Comparison of ENCODE assay signal across 15 mouse cellular contexts in the genomic region with DNA sequence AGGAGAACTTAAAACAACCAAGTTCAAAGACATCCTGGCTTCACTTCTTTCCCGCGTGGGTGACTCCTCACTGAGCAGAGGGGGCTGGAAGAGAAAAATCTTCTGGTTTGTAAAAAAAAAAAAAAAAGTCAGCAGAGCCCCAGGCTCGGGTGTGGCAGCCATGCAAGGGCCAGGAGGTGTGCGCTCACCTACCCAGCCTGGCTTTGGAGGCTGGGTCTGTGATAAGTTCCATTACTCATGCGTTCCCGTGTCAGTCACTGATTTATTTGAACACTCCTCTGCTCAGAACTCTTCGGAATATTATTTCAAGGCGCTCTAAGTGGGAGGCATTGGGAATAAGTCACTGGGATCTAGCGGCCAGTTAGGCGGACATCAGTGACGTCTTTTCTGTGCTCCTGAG. TPM values are rescaled to one million over a fixed set of nuclear protein-coding genes. Genes with fewer than 3 reads are reported as not detected.
DNase-seq lines count a peak whose midpoint lies in the region; ATAC-seq and TF ChIP-seq lines count a peak whose summit lies in the region.
"Had no signal": no experiment of that assay in that cellular context is flagged by ENCODE, and none has a peak within 500 bp of the region (broad histone marks: within the 10 kb centered on the region; RNA-seq: fewer than 3 reads in every experiment).

No protein-coding gene starts in this region.

- H3K27ac ChIP-seq in gastrocnemius, adult 2 months: peak overlapping the region; percentile 57; the same call in 1 of the 2 replicates
- H3K27ac ChIP-seq in intestine, embryonic 15.5 days: peak overlapping the region; percentile 17; the same call in 1 of the 2 replicates
- H3K27ac ChIP-seq in stomach, embryonic 14.5 days (ENCODE audit: low read length): peak overlapping the region; percentile 72; the same call in 1 of the 2 replicates
- H3K27ac ChIP-seq: liver, embryonic 13.5 days; midbrain, embryonic 13.5 days had no signal

- H3K36me3 ChIP-seq in intestine, embryonic 15.5 days: no peaks in the 10 kb centered on the region
- H3K36me3 ChIP-seq in stomach, embryonic 14.5 days (ENCODE audit: control insufficient read depth, insufficient read depth, low read length): no peaks in the 10 kb centered on the region
- H3K36me3 ChIP-seq: embryonic facial prominence, embryonic 15.5 days; liver, embryonic 13.5 days; midbrain, embryonic 13.5 days had no signal

- H3K27me3 ChIP-seq in intestine, embryonic 15.5 days (replicated peaks): no peaks in the 10 kb centered on the region
- no peaks in the 10 kb centered on the region for H3K27me3 ChIP-seq in stomach, embryonic 14.5 days (ENCODE audit: control insufficient read depth, insufficient read depth, low read length)
- H3K27me3 ChIP-seq: embryonic facial prominence, embryonic 15.5 days; liver, embryonic 13.5 days; midbrain, embryonic 13.5 days had no signal

- intact Hi-C loops in gastrocnemius, adult 2 months (cut with DNase I): no loop called here

- no peaks in the 10 kb centered on the region for H3K9me3 ChIP-seq in intestine, embryonic 15.5 days
- no peaks in the 10 kb centered on the region for H3K9me3 ChIP-seq in stomach, embryonic 14.5 days (ENCODE audit: control insufficient read depth, low read depth, low read length)
- H3K9me3 ChIP-seq: embryonic facial prominence, embryonic 15.5 days; liver, embryonic 13.5 days; midbrain, embryonic 13.5 days had no signal

- no peak overlapping the region for H3K4me2 ChIP-seq in intestine, embryonic 15.5 days (replicated peaks)
- H3K4me2 ChIP-seq in stomach, embryonic 14.5 days (replicated peaks; ENCODE audit: low read depth, low read length): no peak overlapping the region
- H3K4me2 ChIP-seq: midbrain, embryonic 13.5 days had no signal

- WGBS in intestine, embryonic 15.5 days: 48% methylated on average over 11 of the region's 11 CpGs
- 47% methylated on average over 11 of the region's 11 CpGs for WGBS in stomach, embryonic 14.5 days

- DNase-seq in gastrocnemius, adult 2 months: no peak
- DNase-seq in gastrocnemius, adult 18-20 months (ENCODE audit: low spot score): no peak
- peak; percentile 46 for DNase-seq in NIH3T3 (ENCODE audit: low read depth)
- no peak for DNase-seq in right cerebral cortex, postnatal 36 days (ENCODE audit: low spot score in 2 of 2)
- DNase-seq in testis, postnatal 14 days (ENCODE audit: low spot score): no peak
- DNase-seq: cerebellum, postnatal 14 days; kidney, adult 11 months; liver, embryonic 13.5 days; right cerebral cortex, postnatal 25 days; thymus, postnatal 36 days had no signal

- peaks cover 7% of the 10 kb centered on the region for H3K4me1 ChIP-seq in intestine, embryonic 15.5 days (replicated peaks)
- peaks cover 16% of the 10 kb centered on the region; the same call in 1 of the 2 replicates for H3K4me1 ChIP-seq in stomach, embryonic 14.5 days (ENCODE audit: control insufficient read depth, insufficient read depth, low read length)
- H3K4me1 ChIP-seq: midbrain, embryonic 13.5 days had no signal

- ATAC-seq in intestine, embryonic 15.5 days: peak; percentile 57
- ATAC-seq in stomach, embryonic 14.5 days (ENCODE audit: insufficient number of reproducible peaks, insufficient read depth, low FRiP score, low read depth): peak; percentile 75
- ATAC-seq: forebrain, embryonic 16.5 days; midbrain, embryonic 13.5 days had no signal

- no peak for TF ChIP-seq CTCF in gastrocnemius, adult 2 months (IDR thresholded peaks at IDR 0.05)

- no peak overlapping the region for H3K4me3 ChIP-seq in gastrocnemius, adult 2 months
- H3K4me3 ChIP-seq in intestine, embryonic 15.5 days (replicated peaks): no peak overlapping the region
- no peak overlapping the region for H3K4me3 ChIP-seq in stomach, embryonic 14.5 days (ENCODE audit: low read depth, low read length)
- H3K4me3 ChIP-seq: liver, embryonic 13.5 days; midbrain, embryonic 13.5 days had no signal

- no peak overlapping the region for H3K9ac ChIP-seq in intestine, embryonic 15.5 days
- H3K9ac ChIP-seq in stomach, embryonic 14.5 days (replicated peaks; ENCODE audit: low read depth, low read length): no peak overlapping the region
- H3K9ac ChIP-seq: embryonic facial prominence, embryonic 15.5 days; liver, embryonic 13.5 days; midbrain, embryonic 13.5 days had no signal

RNA-seq across cellular contexts. Expression of gene Ets2, which starts 26.7 kb away (rescaled TPM):
- 10 to 100 TPM; 22.7 to 41.9 TPM for total RNA-seq in gastrocnemius, adult 2 months (2021)
- total RNA-seq in gastrocnemius, adult 18-20 months (2021): 10 to 100 TPM; 20.5 to 26.7 TPM
- polyA plus RNA-seq in intestine, embryonic 15.5 days (2015; fragmentation: Nextera tagmentation; extraction: Ambion mirVana): 59.5 and 64.7 TPM in 2 replicates
- 37.9 and 45.1 TPM in 2 replicates for polyA plus RNA-seq in stomach, embryonic 14.5 days (2014; fragmentation: Nextera tagmentation; extraction: Ambion mirVana)

Comparison
In these comparisons a context has a peak if more than half of its experiments do, and no peak if none do; other contexts are left out.
1. H3K27ac ChIP-seq: peak in every context shown above with its lines; median percentile 72 in stomach, embryonic 14.5 days; 57 in gastrocnemius, adult 2 months; 17 in intestine, embryonic 15.5 days.